8 mouse cellular contexts compared by ENCODE assay signal in the genomic region with DNA sequence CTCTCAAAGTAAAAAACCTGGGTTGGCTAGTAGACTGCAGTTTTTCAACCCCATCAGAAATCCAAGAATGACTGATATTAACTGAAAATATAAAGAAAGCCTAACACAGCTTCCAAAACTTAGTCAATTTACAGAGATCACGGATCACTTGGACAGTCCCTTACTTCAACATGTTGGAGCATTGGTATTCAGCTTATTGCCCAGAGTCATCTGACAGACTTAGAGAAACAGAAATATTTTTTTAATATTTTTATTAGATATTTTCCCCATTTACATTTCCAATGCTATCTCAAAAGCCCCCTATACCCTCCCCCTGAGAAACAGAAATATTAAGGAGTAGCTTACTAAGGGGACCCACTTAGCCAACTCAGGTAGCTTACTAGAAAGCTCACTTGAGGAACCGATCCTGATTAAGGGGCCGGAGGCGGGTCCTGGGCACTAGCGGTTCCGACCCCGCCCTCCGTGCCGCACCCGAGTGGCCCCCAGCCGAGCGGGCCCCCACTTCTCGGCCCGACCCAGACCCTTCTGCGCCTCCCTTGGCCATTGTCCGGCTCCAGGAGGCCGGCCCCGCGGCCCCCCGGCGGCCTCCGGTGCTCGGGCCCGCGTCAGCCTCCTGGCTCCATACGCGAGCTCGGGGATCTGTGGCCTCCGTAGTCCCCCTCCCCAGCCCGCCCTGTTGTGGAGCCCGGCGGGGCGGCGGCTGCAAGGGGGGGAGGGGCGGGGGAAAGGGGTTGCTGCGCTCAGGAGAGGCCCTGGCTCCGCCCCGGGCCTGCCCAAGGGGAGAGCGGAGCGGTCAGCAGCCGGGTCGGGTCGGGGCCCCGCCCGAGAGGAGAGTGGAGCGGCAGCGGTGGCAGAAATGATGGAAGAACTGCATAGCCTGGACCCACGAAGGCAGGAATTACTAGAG. TPM values are rescaled to one million over a fixed set of nuclear protein-coding genes. Genes with fewer than 3 reads are reported as not detected.
DNase-seq lines count a peak whose midpoint lies in the region; ATAC-seq and TF ChIP-seq lines count a peak whose summit lies in the region.
"Not testable (repeated sequence)": the region's sequence is repeated elsewhere in the genome, so short reads cannot be mapped to it uniquely, and the experiment has no call there.

No protein-coding gene starts in this region.

- not testable (repeated sequence) for H3K9me3 ChIP-seq in forebrain, embryonic 11.5 days (ENCODE audit: control insufficient read depth, low read length); intestine, postnatal 0 days (ENCODE audit: control insufficient read depth)
- H3K9me3 ChIP-seq in heart, embryonic 14.5 days (ENCODE audit: control insufficient read depth, low read length), result peaks cover 20% of the 10 kb centered on the region
- peaks cover 34% of the 10 kb centered on the region for H3K9me3 ChIP-seq in midbrain, embryonic 12.5 days

- not testable (repeated sequence) for H3K36me3 ChIP-seq in forebrain, embryonic 11.5 days (ENCODE audit: control insufficient read depth, insufficient read depth, low read length); heart, embryonic 14.5 days (ENCODE audit: control insufficient read depth, insufficient read depth, low read length); intestine, postnatal 0 days (ENCODE audit: control insufficient read depth, insufficient read depth); liver, adult 2 months (ENCODE audit: control insufficient read depth, insufficient read depth, low read length); midbrain, embryonic 12.5 days

- not testable (repeated sequence) for TF ChIP-seq CTCF in brain, embryonic 14.5 days (IDR thresholded peaks at IDR 0.05; ENCODE audit: borderline replicate concordance, extremely low read depth, insufficient read depth, insufficient read length); intestine, postnatal 0 days (IDR thresholded peaks at IDR 0.05; ENCODE audit: low read depth); liver, adult 2 months (IDR thresholded peaks at IDR 0.05; ENCODE audit: low read depth, low read length)

- not testable (repeated sequence) for H3K27ac ChIP-seq in forebrain, embryonic 11.5 days (ENCODE audit: low read depth, low read length); heart, embryonic 14.5 days (replicated peaks in 1 of 2; ENCODE audit: control insufficient read depth in 1 of 2, insufficient read depth in 1 of 2, low read depth in 2 of 2, low read length in 2 of 2); intestine, postnatal 0 days (ENCODE audit: low read depth, low read length); liver, adult 2 months (replicated peaks; ENCODE audit: insufficient read depth, low read depth, low read length)
- peak overlapping the region; percentile 16; the same call in 1 of the 2 replicates for H3K27ac ChIP-seq in midbrain, embryonic 12.5 days (replicated peaks)

- peak; percentile 30 for DNase-seq in 3134 (ENCODE audit: extremely low read depth, insufficient read length, low spot score)
- peak; percentile 69 for DNase-seq in brain, embryonic 14.5 days (ENCODE audit: low read depth)
- DNase-seq in forebrain, embryonic 11.5 days (ENCODE audit: low spot score), result peak; percentile 91
- DNase-seq in liver, adult 2 months (ENCODE audit: extremely low read depth, low read depth, low spot score), result peak; percentile 13
- DNase-seq in right cerebral cortex, postnatal 10 days (ENCODE audit: low spot score in 2 of 2), result peak; percentile 27 to 28

- not testable (repeated sequence) for H3K27me3 ChIP-seq in forebrain, embryonic 11.5 days (ENCODE audit: control insufficient read depth, insufficient read depth, low read length); heart, embryonic 14.5 days (ENCODE audit: control insufficient read depth, insufficient read depth, low read length); intestine, postnatal 0 days (replicated peaks; ENCODE audit: control insufficient read depth, insufficient read depth, low read length); liver, adult 2 months (ENCODE audit: control insufficient read depth, insufficient read depth, low read length); midbrain, embryonic 12.5 days

- H3K4me3 ChIP-seq in forebrain, embryonic 11.5 days (ENCODE audit: low read depth, low read length), result peak overlapping the region; percentile 53
- peak overlapping the region; percentile 53 to 66 for H3K4me3 ChIP-seq in heart, embryonic 14.5 days (ENCODE audit: control insufficient read depth in 1 of 2, insufficient read depth in 1 of 2, low read depth in 1 of 2, low read length in 2 of 2)
- peak overlapping the region; percentile 53 for H3K4me3 ChIP-seq in intestine, postnatal 0 days (ENCODE audit: low read depth, low read length)
- H3K4me3 ChIP-seq in liver, adult 2 months (ENCODE audit: insufficient read depth, low read depth, low read length), result peak overlapping the region; percentile 38; the same call in 1 of the 2 replicates
- peak overlapping the region; percentile 51 for H3K4me3 ChIP-seq in midbrain, embryonic 12.5 days

- ATAC-seq in forebrain, embryonic 11.5 days (replicated peaks; ENCODE audit: low FRiP score), result peak; percentile 100
- peak; percentile 91 for ATAC-seq in heart, embryonic 14.5 days (ENCODE audit: insufficient number of reproducible peaks, insufficient read depth, low FRiP score, low read depth)
- ATAC-seq in intestine, postnatal 0 days, result peak; percentile 88
- peak; percentile 100 for ATAC-seq in midbrain, embryonic 12.5 days (ENCODE audit: low FRiP score, low read depth)

- WGBS in forebrain, embryonic 11.5 days, result 7% methylated on average over 43 of the region's 48 CpGs
- WGBS in heart, embryonic 14.5 days, result 10% methylated on average over 47 of the region's 48 CpGs
- WGBS in intestine, postnatal 0 days, result 9% methylated on average over 47 of the region's 48 CpGs
- 13% methylated on average over 47 of the region's 48 CpGs for WGBS in liver, adult 2 months
- 9% methylated on average over 46 of the region's 48 CpGs for WGBS in midbrain, embryonic 12.5 days

- H3K9ac ChIP-seq in forebrain, embryonic 11.5 days (ENCODE audit: low read length), result peak overlapping the region; percentile 85
- peak overlapping the region; percentile 85 for H3K9ac ChIP-seq in heart, embryonic 14.5 days (ENCODE audit: low read length)
- H3K9ac ChIP-seq in intestine, postnatal 0 days (ENCODE audit: low read depth, low read length), result peak overlapping the region; percentile 55
- peak overlapping the region; percentile 26 for H3K9ac ChIP-seq in liver, adult 2 months (ENCODE audit: low read depth, low read length)
- peak overlapping the region; percentile 65 for H3K9ac ChIP-seq in midbrain, embryonic 12.5 days (replicated peaks)

- H3K79me2 ChIP-seq in liver, adult 2 months (ENCODE audit: control insufficient read depth, insufficient read depth, low read length), result not testable (repeated sequence)

- not testable (repeated sequence) for H3K4me1 ChIP-seq in forebrain, embryonic 11.5 days (replicated peaks; ENCODE audit: control insufficient read depth, insufficient read depth, low read length); heart, embryonic 14.5 days (ENCODE audit: control insufficient read depth in 2 of 2, insufficient read depth in 2 of 2, low read length in 2 of 2); intestine, postnatal 0 days (replicated peaks; ENCODE audit: control insufficient read depth, insufficient read depth, low read length); liver, adult 2 months (ENCODE audit: control insufficient read depth, insufficient read depth, low read length); midbrain, embryonic 12.5 days

- not testable (repeated sequence) for TF ChIP-seq POLR2A in brain, embryonic 14.5 days (IDR thresholded peaks at IDR 0.05; ENCODE audit: borderline replicate concordance, extremely low read depth, insufficient read depth, insufficient read length, poor library complexity, severe bottlenecking); liver, adult 2 months (IDR thresholded peaks at IDR 0.05; ENCODE audit: extremely low read depth, insufficient read depth, low read length)

- peak overlapping the region; percentile 85 for H3K4me2 ChIP-seq in forebrain, embryonic 11.5 days (ENCODE audit: low read depth, low read length, severe bottlenecking)
- peak overlapping the region; percentile 93 for H3K4me2 ChIP-seq in heart, embryonic 14.5 days (ENCODE audit: low read length)
- H3K4me2 ChIP-seq in intestine, postnatal 0 days (replicated peaks; ENCODE audit: low read depth), result peak overlapping the region; percentile 75
- H3K4me2 ChIP-seq in midbrain, embryonic 12.5 days (replicated peaks), result peak overlapping the region; percentile 61

RNA-seq across cellular contexts. Expression of a gene that starts 7.2 kb away (rescaled TPM):
- 1.5 and 2.5 TPM in 2 replicates for polyA plus RNA-seq in brain, embryonic 14.5 days (2012; rRNA removed)
- polyA plus RNA-seq in forebrain, embryonic 11.5 days (2014; fragmentation: Nextera tagmentation; extraction: Ambion mirVana), result 6.4 and 7.6 TPM in 2 replicates
- polyA plus RNA-seq in heart, embryonic 14.5 days (2014; fragmentation: Nextera tagmentation; extraction: Ambion mirVana), result 5.3 and 8.5 TPM in 2 replicates
- 9.1 and 9.9 TPM in 2 replicates for polyA plus RNA-seq in intestine, postnatal 0 days (2015; fragmentation: Nextera tagmentation; extraction: Ambion mirVana)
- 1.1 TPM in 2 replicates for total RNA-seq in liver, adult 2 months (2014; rRNA removed)
- 0.05 TPM in 1 of 2 replicates, not detected in the other for polyA plus RNA-seq in liver, adult 2 months (2012; rRNA removed)
- 5.0 and 6.0 TPM in 2 replicates for polyA plus RNA-seq in midbrain, embryonic 12.5 days (2016; fragmentation: Nextera tagmentation; extraction: Ambion mirVana)

Comparison
In these comparisons a context has a peak if more than half of its experiments do, and no peak if none do; other contexts are left out.
1. DNase-seq: peak in every context shown above with its lines; median percentile 91 in forebrain, embryonic 11.5 days; 69 in brain, embryonic 14.5 days; 30 in 3134; 28 in right cerebral cortex, postnatal 10 days; 13 in liver, adult 2 months.
2. H3K9ac ChIP-seq: peak in every context shown above with its lines; median percentile 85 in forebrain, embryonic 11.5 days; 85 in heart, embryonic 14.5 days; 65 in midbrain, embryonic 12.5 days; 55 in intestine, postnatal 0 days; 26 in liver, adult 2 months.